ENCODE assay signal across 9 mouse cellular contexts in genomic region chr11:106065073-106065922, GRCm38 (mm10). TPM values are rescaled to one million over a fixed set of nuclear protein-coding genes. Genes with fewer than 3 reads are reported as not detected.
DNase-seq lines count a peak whose midpoint lies in the region; ATAC-seq and TF ChIP-seq lines count a peak whose summit lies in the region.
"Had no signal": no experiment of that assay in that cellular context is flagged by ENCODE, and none has a peak within 500 bp of the region (broad histone marks: within the 10 kb centered on the region; RNA-seq: fewer than 3 reads in every experiment).

No protein-coding gene starts in this region.

- no peaks in the 10 kb centered on the region for H3K27me3 ChIP-seq in kidney, adult 2 months (replicated peaks; ENCODE audit: control insufficient read depth, insufficient read depth, low read length)
- no peaks in the 10 kb centered on the region for H3K27me3 ChIP-seq in midbrain, embryonic 15.5 days (replicated peaks)
- H3K27me3 ChIP-seq: Patski had no signal

- no peak for TF ChIP-seq CTCF in kidney, adult 2 months (conservative IDR thresholded peaks at IDR 0.05; ENCODE audit: insufficient read depth, insufficient read length, low read depth, low read length)

- WGBS in kidney, adult 2 months: 31% methylated on average over 18 of the region's 18 CpGs
- WGBS in midbrain, embryonic 15.5 days: 47% methylated on average over 18 of the region's 18 CpGs

- H3K9ac ChIP-seq in midbrain, embryonic 15.5 days: no peak overlapping the region

- H3K9me3 ChIP-seq in midbrain, embryonic 15.5 days: no peaks in the 10 kb centered on the region

- peaks cover 9% of the 10 kb centered on the region; the same call in 1 of the 2 replicates for H3K4me1 ChIP-seq in kidney, adult 2 months (ENCODE audit: control insufficient read depth, insufficient read depth, low read length)
- peaks cover 13% of the 10 kb centered on the region for H3K4me1 ChIP-seq in midbrain, embryonic 15.5 days

- ATAC-seq in common myeloid progenitor, adult 5-6 weeks (replicated peaks; ENCODE audit: low read depth, poor library complexity, severe bottlenecking): peak; percentile 14; the same call in 1 of the 2 replicates
- ATAC-seq in midbrain, embryonic 15.5 days (replicated peaks): no peak

- peak overlapping the region; percentile 71 for H3K4me3 ChIP-seq in kidney, adult 2 months (ENCODE audit: insufficient read depth, low read depth, low read length)
- peak overlapping the region; percentile 73 for H3K4me3 ChIP-seq in midbrain, embryonic 15.5 days

- intact Hi-C loops in left cerebral cortex, postnatal 14 days (cut with DNase I): no loop called here

- DNase-seq in kidney, adult 2 months: no peak
- no peak for DNase-seq in kidney, postnatal 25 days
- DNase-seq in induced T-regulatory cell, adult 2 months (ENCODE audit: low read depth): peak; percentile 29
- DNase-seq in left cerebral cortex, postnatal 14 days (ENCODE audit: low spot score in 2 of 2): no peak
- DNase-seq in spleen, postnatal 10 days (ENCODE audit: low spot score in 2 of 2): no peak
- no peak for DNase-seq in embryo, embryonic 9.5 days (ENCODE audit: extremely low spot score)

- H3K36me3 ChIP-seq in kidney, adult 2 months (ENCODE audit: control insufficient read depth, insufficient read depth, low read length): no peaks in the 10 kb centered on the region
- no peaks in the 10 kb centered on the region for H3K36me3 ChIP-seq in midbrain, embryonic 15.5 days (replicated peaks)

- H3K4me2 ChIP-seq in midbrain, embryonic 15.5 days: peak overlapping the region; percentile 92

- peak overlapping the region; percentile 70 for H3K27ac ChIP-seq in kidney, adult 2 months (ENCODE audit: insufficient read depth, low read depth, low read length)
- peak overlapping the region; percentile 80 for H3K27ac ChIP-seq in midbrain, embryonic 15.5 days

- TF ChIP-seq POLR2A in kidney, adult 2 months (IDR thresholded peaks at IDR 0.05; ENCODE audit: low read depth, low read length): no peak

RNA-seq across cellular contexts. Expression of gene Taco1, which starts 0.6 kb away (rescaled TPM):
- 21.3 and 21.4 TPM in 2 replicates for polyA plus RNA-seq in kidney, adult 2 months (2012; rRNA removed)
- total RNA-seq in common myeloid progenitor, adult 5-6 weeks (2017): 14.5 and 21.1 TPM in 2 replicates
- polyA plus RNA-seq in midbrain, embryonic 15.5 days (2015; fragmentation: Nextera tagmentation; extraction: Ambion mirVana): 7.1 and 7.7 TPM in 2 replicates
- total RNA-seq in left cerebral cortex, postnatal 14 days (2021): 10 to 100 TPM; 15.3 to 15.6 TPM

RNA-seq across cellular contexts. Expression of gene Map3k3, which starts 19.1 kb away (rescaled TPM):
- polyA plus RNA-seq in kidney, adult 2 months (2012; rRNA removed): 27.8 and 31.6 TPM in 2 replicates
- 14.7 and 28.0 TPM in 2 replicates for total RNA-seq in common myeloid progenitor, adult 5-6 weeks (2017)
- polyA plus RNA-seq in midbrain, embryonic 15.5 days (2015; fragmentation: Nextera tagmentation; extraction: Ambion mirVana): 13.7 and 14.9 TPM in 2 replicates
- 10 to 100 TPM; 24.2 to 29.1 TPM for total RNA-seq in left cerebral cortex, postnatal 14 days (2021)

RNA-seq across cellular contexts. Expression of gene Dcaf7, which starts 28.6 kb away (rescaled TPM):
- 34.1 and 37.7 TPM in 2 replicates for polyA plus RNA-seq in kidney, adult 2 months (2012; rRNA removed)
- total RNA-seq in common myeloid progenitor, adult 5-6 weeks (2017): 56.2 and 68.3 TPM in 2 replicates
- 165 and 174 TPM in 2 replicates for polyA plus RNA-seq in midbrain, embryonic 15.5 days (2015; fragmentation: Nextera tagmentation; extraction: Ambion mirVana)
- 100 to 1,000 TPM; 209 to 210 TPM for total RNA-seq in left cerebral cortex, postnatal 14 days (2021)

RNA-seq across cellular contexts. Expression of gene Kcnh6, which starts 57.4 kb away (rescaled TPM):
- 0.04 and 0.06 TPM in 2 replicates for polyA plus RNA-seq in kidney, adult 2 months (2012; rRNA removed)
- total RNA-seq in common myeloid progenitor, adult 5-6 weeks (2017): not detected in 2 replicates
- polyA plus RNA-seq in midbrain, embryonic 15.5 days (2015; fragmentation: Nextera tagmentation; extraction: Ambion mirVana): 1.7 and 2.0 TPM in 2 replicates
- total RNA-seq in left cerebral cortex, postnatal 14 days (2021): 1 to 10 TPM; 1.5 to 1.7 TPM
- polyA plus RNA-seq: Patski had no signal
